Mouse (Mus musculus) thymus, postnatal 14 days (tissue): ENCODE measurements around the gene Sorbs2.

Experiments
- DNase-seq: peaks from one replicate; pipeline ENCODE4 v3.0.0; 2021

Gene Sorbs2

GRCm38 (mm10) chr8:45762982-45763689 is 255.5 kb downstream of the Sorbs2 start:
- DNase-seq = no peak

- DNase-seq = peak; percentile 5
These were observed 256.2 kb downstream of the Sorbs2 start for GRCm38 (mm10) chr8:45763690-45764342.

- no peak for DNase-seq
These were observed 258.6 kb downstream of the Sorbs2 start for GRCm38 (mm10) chr8:45766138-45766537.

GRCm38 (mm10) chr8:45774841-45775240 is 267.3 kb downstream of the Sorbs2 start:
- no peak for DNase-seq

GRCm38 (mm10) chr8:45775481-45775880 is 267.9 kb downstream of the Sorbs2 start:
- no peak for DNase-seq

GRCm38 (mm10) chr8:45776366-45776765 is 268.8 kb downstream of the Sorbs2 start:
- no peak for DNase-seq

- DNase-seq = no peak
These were observed 269.4 kb downstream of the Sorbs2 start for GRCm38 (mm10) chr8:45776977-45777376.

- DNase-seq = peak; percentile 9
These were observed 273.0 kb downstream of the Sorbs2 start for GRCm38 (mm10) chr8:45780585-45780984.

- DNase-seq = no peak
These were observed 281.0 kb downstream of the Sorbs2 start for GRCm38 (mm10) chr8:45788610-45789009.

GRCm38 (mm10) chr8:45794847-45795246 is 287.3 kb downstream of the Sorbs2 start:
- peak; percentile 14 for DNase-seq

- peak; percentile 10 for DNase-seq
These were observed 288.7 kb downstream of the Sorbs2 start for GRCm38 (mm10) chr8:45796331-45796740.

- DNase-seq = no peak
These were observed 291.9 kb downstream of the Sorbs2 start for GRCm38 (mm10) chr8:45799517-45799916.

- no peak for DNase-seq
These were observed 301.0 kb downstream of the Sorbs2 start for GRCm38 (mm10) chr8:45808597-45808996.

- DNase-seq = peak; percentile 41
These were observed 309.3 kb downstream of the Sorbs2 start for GRCm38 (mm10) chr8:45816765-45817426.

- DNase-seq = no peak
These were observed 314.1 kb downstream of the Sorbs2 start for GRCm38 (mm10) chr8:45821650-45822049.

GRCm38 (mm10) chr8:45829985-45830548 is 322.5 kb downstream of the Sorbs2 start:
- DNase-seq = no peak

GRCm38 (mm10) chr8:45833896-45834295 is 326.3 kb downstream of the Sorbs2 start:
- DNase-seq = no peak

GRCm38 (mm10) chr8:45843306-45843705 is 335.7 kb downstream of the Sorbs2 start:
- DNase-seq = no peak

GRCm38 (mm10) chr8:45844097-45844885 is 336.7 kb downstream of the Sorbs2 start:
- no peak for DNase-seq

GRCm38 (mm10) chr8:45844911-45845481 is 337.4 kb downstream of the Sorbs2 start:
- no peak for DNase-seq

GRCm38 (mm10) chr8:45845906-45846305 is 338.3 kb downstream of the Sorbs2 start:
- no peak for DNase-seq

- no peak for DNase-seq
These were observed 347.5 kb downstream of the Sorbs2 start for GRCm38 (mm10) chr8:45855118-45855517.
